Mouse (Mus musculus): ENCODE data around the gene Ppp1r12c.

- TF ChIP-seq GATA1 (IDR thresholded peaks at IDR 0.05; ENCODE audit: borderline replicate concordance, low read length) (no peak), FLI1 (IDR thresholded peaks at IDR 0.05; ENCODE audit: low read length) (no peak)
These were observed 21.8 kb downstream of the Ppp1r12c start for GRCm38 (mm10) chr7:4479674-4480073.
